Mouse (Mus musculus) neural tube, embryonic 13.5 days (tissue): ENCODE measurements at regions not wholly inside any gene's neighbourhood (a gene's known extent, or its start where the extent isn't known, plus 50 kb on each side); places are given as distances from the start of the nearest gene placed in this dataset.

Experiments
- ATAC-seq: fragments of 200-750 bp; cut with Nextera tagmentation; 2 replicates; pipeline ENCODE4 v1.8.0; 2017; ENCODE audit warnings: low read depth, mild to moderate bottlenecking, moderate TSS enrichment, moderate library complexity
- H3K27ac ChIP-seq: fragments of 300-500 bp; sonication (generic); replicated peaks from 2 replicates; pipeline ENCODE4 v1.5.1; 2015; ENCODE audit warnings: moderate library complexity, mild to moderate bottlenecking, inconsistent platforms
- H3K27me3 ChIP-seq: fragments of 300-500 bp; sonication (generic); 2 replicates; pipeline ENCODE4 v1.6.1; 2015; ENCODE audit warnings: mild to moderate bottlenecking, inconsistent platforms
- H3K36me3 ChIP-seq: fragments of 300-500 bp; sonication (generic); 2 replicates; pipeline ENCODE4 v1.6.1; 2015; ENCODE audit warnings: mild to moderate bottlenecking, inconsistent platforms
- H3K4me1 ChIP-seq: fragments of 300-500 bp; sonication (generic); replicated peaks from 2 replicates; pipeline ENCODE4 v1.6.1; 2015; ENCODE audit warnings: inconsistent platforms
- H3K4me2 ChIP-seq: fragments of 300-500 bp; sonication (generic); 2 replicates; pipeline ENCODE4 v1.6.1; 2015; ENCODE audit warnings: inconsistent platforms, mild to moderate bottlenecking, moderate library complexity
- H3K4me3 ChIP-seq: fragments of 300-500 bp; sonication (generic); 2 replicates; pipeline ENCODE4 v1.5.1; 2015; ENCODE audit warnings: mild to moderate bottlenecking, inconsistent platforms
- H3K9ac ChIP-seq: fragments of 300-500 bp; sonication (generic); 2 replicates; pipeline ENCODE4 v1.6.1; 2015; ENCODE audit warnings: moderate library complexity, mild to moderate bottlenecking, inconsistent platforms
- H3K9me3 ChIP-seq: fragments of 300-500 bp; sonication (generic); 2 replicates; pipeline ENCODE4 v1.6.1; 2016; ENCODE audit warnings: inconsistent platforms
- WGBS: fragments of 180-500 bp; shearing (Covaris S2); methylation state at CpG from one replicate; pipeline ENCODE4 v1.1.7; 2015; 5-methylcytosine and 5-hydroxymethylcytosine counted together

- ATAC-seq: no peak
- Histone ChIP-seq H3K27me3 (no peaks in the 10 kb centered on the region), H3K4me2 (no peak overlapping the region), H3K9me3 (no peaks in the 10 kb centered on the region), H3K4me1 (no peaks in the 10 kb centered on the region), H3K36me3 (no peaks in the 10 kb centered on the region), H3K4me3 (no peak overlapping the region), H3K27ac (no peak overlapping the region), H3K9ac (no peak overlapping the region)
- 90% methylated on average over 8 of the region's 8 CpGs for WGBS
Measured at GRCm38 (mm10) chr4:57362652-57363051, 61.0 kb upstream of the Ptpn3 start.

GRCm38 (mm10) chr4:57369736-57370373 lies 64.2 kb upstream of the Palm2 start:
- WGBS: 20% methylated on average over 12 of the region's 12 CpGs
- Histone ChIP-seq H3K4me1 (no peaks in the 10 kb centered on the region), H3K27ac (no peak overlapping the region), H3K9ac (no peak overlapping the region), H3K36me3 (no peaks in the 10 kb centered on the region), H3K4me2 (no peak overlapping the region), H3K9me3 (no peaks in the 10 kb centered on the region), H3K27me3 (no peaks in the 10 kb centered on the region), H3K4me3 (no peak overlapping the region)
- peak; percentile 91 for ATAC-seq

GRCm38 (mm10) chr4:57377872-57378271 lies 56.2 kb upstream of the Palm2 start:
- Histone ChIP-seq H3K9ac (no peak overlapping the region), H3K27ac (no peak overlapping the region), H3K4me2 (no peak overlapping the region), H3K9me3 (no peaks in the 10 kb centered on the region), H3K27me3 (no peaks in the 10 kb centered on the region), H3K4me1 (no peaks in the 10 kb centered on the region), H3K36me3 (no peaks in the 10 kb centered on the region), H3K4me3 (no peak overlapping the region)
- no peak for ATAC-seq
- 57% methylated on average over 5 of the region's 5 CpGs for WGBS

- Histone ChIP-seq H3K4me3 (no peak overlapping the region), H3K4me1 (no peaks in the 10 kb centered on the region), H3K4me2 (no peak overlapping the region), H3K27ac (no peak overlapping the region), H3K9ac (no peak overlapping the region), H3K36me3 (no peaks in the 10 kb centered on the region), H3K27me3 (no peaks in the 10 kb centered on the region), H3K9me3 (no peaks in the 10 kb centered on the region)
- ATAC-seq: no peak
- WGBS: 85% methylated on average over 9 of the region's 9 CpGs
Measured at GRCm38 (mm10) chr4:57380063-57380800, 53.8 kb upstream of the Palm2 start.

- Histone ChIP-seq H3K27ac (no peak overlapping the region), H3K9me3 (no peaks in the 10 kb centered on the region), H3K27me3 (no peaks in the 10 kb centered on the region), H3K4me3 (no peak overlapping the region), H3K9ac (no peak overlapping the region), H3K4me1 (no peaks in the 10 kb centered on the region), H3K4me2 (no peak overlapping the region), H3K36me3 (no peaks in the 10 kb centered on the region)
- ATAC-seq: no peak
- 82% methylated on average over 4 of the region's 4 CpGs for WGBS
Measured at GRCm38 (mm10) chr4:57381306-57381705, 52.7 kb upstream of the Palm2 start.
